Mouse (Mus musculus) urinary bladder, postnatal 0 days (tissue): ENCODE data around the gene Ckap5. TPM values are rescaled to one million over a fixed set of nuclear protein-coding genes. Genes with fewer than 3 reads are reported as not detected.

ENCODE experiments used
- polyA plus RNA-seq: library from polyadenylated mRNA; unstranded; fragments of >200 nt; fragmentation: Nextera tagmentation; extraction: Ambion mirVana; gene quantifications from 2 replicates; pipeline ENCODE4 v1.2.1, GENCODE M21; 2015

Gene Ckap5
- polyA plus RNA-seq, result 26.9 and 34.3 TPM in 2 replicates

GRCm38 (mm10) chr2:91526294-91527146 lies at the start of gene Ckap5:
Gene Ckap5, plus strand, starts transcription at chr2:91526762.

DNA sequence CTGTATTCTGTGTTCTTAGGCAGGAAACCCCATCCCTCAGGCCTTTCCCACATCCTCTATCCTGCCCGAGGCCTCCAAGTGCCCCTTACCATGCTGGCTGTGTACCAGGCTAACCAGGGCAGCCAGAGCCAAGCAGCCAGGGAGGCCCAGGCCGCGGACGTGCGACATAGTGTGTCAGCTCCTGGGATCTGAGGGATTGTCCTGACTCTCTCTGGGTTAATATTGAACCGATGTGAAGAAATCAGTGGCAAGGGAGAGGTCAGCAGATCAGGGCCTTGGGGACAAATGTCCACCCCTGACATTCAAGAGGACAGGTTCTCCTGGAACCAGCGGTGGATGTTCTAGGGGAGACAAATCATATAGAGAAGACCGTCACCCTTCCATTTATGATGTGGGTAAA lies 109.7 kb downstream of the Ckap5 start, which contains the start of gene F2:
Gene F2 (minus strand): TSS at position 186 of the 400 bp plus-strand sequence.

DNA sequence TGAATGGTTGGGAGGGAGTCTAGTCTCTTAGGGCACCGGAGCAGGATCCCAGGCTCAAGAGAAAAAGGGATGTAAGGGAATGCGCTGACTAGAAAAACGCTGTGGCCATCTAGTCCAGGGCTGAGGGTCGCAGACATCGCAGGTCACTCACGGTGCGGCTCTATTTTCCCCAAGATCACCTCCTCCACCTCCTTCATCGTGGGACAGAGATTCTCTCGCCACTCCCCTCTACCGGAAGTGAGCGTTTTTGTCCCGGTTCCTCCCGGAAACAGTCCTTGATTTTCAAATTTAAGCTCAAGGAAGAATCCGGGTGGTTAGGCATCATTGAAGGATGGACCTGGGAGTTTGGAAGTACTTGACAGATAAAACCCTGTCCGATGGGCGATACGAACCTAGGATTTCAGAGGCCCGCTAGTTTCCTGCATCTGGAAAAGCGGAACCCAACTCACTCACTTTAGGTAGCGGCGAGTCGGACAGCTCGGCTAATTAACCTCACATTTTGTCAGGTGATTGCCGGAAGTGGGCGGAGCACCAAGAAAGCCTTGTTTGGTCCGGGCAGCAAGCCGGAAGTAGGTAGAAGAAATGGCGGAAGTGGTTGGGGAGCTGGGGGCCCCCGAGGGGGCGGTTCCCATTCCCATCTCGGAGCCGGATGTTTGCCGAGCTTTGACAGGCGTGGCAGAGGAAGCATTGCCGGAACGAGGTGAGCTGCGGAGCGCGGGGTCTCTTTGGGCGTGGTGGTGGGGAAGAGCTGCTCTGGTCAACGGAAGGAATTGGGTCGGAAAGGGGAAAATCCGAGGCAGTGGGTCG lies 123.2 kb downstream of the Ckap5 start, which contains the start of the genes Zfp408 and Arhgap1:
Gene Zfp408 (minus strand): TSS at position 239 of the 807 bp plus-strand sequence.
Gene Arhgap1 (plus strand): TSS at position 308 of the 807 bp plus-strand sequence.

Other genes starting within 250 kb of the Ckap5 start
- gene 1110051M20Rik, start 82.1 kb upstream of the Ckap5 start, polyA plus RNA-seq, result 21.9 and 23.7 TPM in 2 replicates
- gene Lrp4, start 69.3 kb upstream of the Ckap5 start, polyA plus RNA-seq, result 2.1 and 2.2 TPM in 2 replicates
- gene F2, start 109.7 kb downstream of the Ckap5 start, polyA plus RNA-seq, result 0.36 and 1.4 TPM in 2 replicates
- 5.4 and 5.7 TPM in 2 replicates for gene Zfp408, start 123.0 kb downstream of the Ckap5 start, polyA plus RNA-seq
- gene Arhgap1, start 123.1 kb downstream of the Ckap5 start, polyA plus RNA-seq, result 190 and 228 TPM in 2 replicates
- gene Atg13, start 183.8 kb downstream of the Ckap5 start, polyA plus RNA-seq, result 17.6 and 18.2 TPM in 2 replicates
- 10.6 and 12.1 TPM in 2 replicates for gene Harbi1, start 184.1 kb downstream of the Ckap5 start, polyA plus RNA-seq
- gene Ambra1, start 203.4 kb downstream of the Ckap5 start, polyA plus RNA-seq, result 6.1 TPM in 2 replicates